Mouse (Mus musculus) common myeloid progenitor, adult 5-6 weeks (primary cell): ENCODE measurements around the gene App. TPM values are rescaled to one million over a fixed set of nuclear protein-coding genes. Genes with fewer than 3 reads are reported as not detected.

Experiments
- ATAC-seq: replicated peaks from 2 replicates; pipeline ENCODE4 v1.8.0; 2016; ENCODE audit warnings: low read depth, mild to moderate bottlenecking, moderate TSS enrichment, inconsistent platforms; ENCODE audit not compliant: poor library complexity, severe bottlenecking
- total RNA-seq: library from RNA; stranded (forward); fragments of 200-1000, 187-1606 nt; gene quantifications from 2 replicates; pipeline ENCODE4 v1.2.3, GENCODE M21; 2017

Gene App
- total RNA-seq, 1 experiment from 2014 or later: 16.1 TPM

- ATAC-seq: no peak
Observed at GRCm38 (mm10) chr16:85037969-85038644, 135.5 kb downstream of the App start.

- ATAC-seq: no peak
Observed at GRCm38 (mm10) chr16:85035815-85036214, 137.8 kb downstream of the App start.

GRCm38 (mm10) chr16:85033747-85034146 lies 139.8 kb downstream of the App start:
- no peak for ATAC-seq

GRCm38 (mm10) chr16:85030810-85031209 lies 142.8 kb downstream of the App start:
- no peak for ATAC-seq

GRCm38 (mm10) chr16:85028396-85028795 lies 145.2 kb downstream of the App start:
- no peak for ATAC-seq

- no peak for ATAC-seq
Observed at GRCm38 (mm10) chr16:85024706-85025105, 148.9 kb downstream of the App start.

- ATAC-seq: no peak
Observed at GRCm38 (mm10) chr16:85023106-85023505, 150.5 kb downstream of the App start.

- ATAC-seq: no peak
Observed at GRCm38 (mm10) chr16:85020696-85021323, 152.8 kb downstream of the App start.

- ATAC-seq: no peak
Observed at GRCm38 (mm10) chr16:85019273-85019672, 154.3 kb downstream of the App start.

GRCm38 (mm10) chr16:85017845-85018244 lies 155.7 kb downstream of the App start:
- no peak for ATAC-seq

- 0 out of 2 replicates have a peak, but pooled peaks have one; percentile 50 for ATAC-seq
Observed at GRCm38 (mm10) chr16:85012695-85013094, 160.9 kb downstream of the App start.

- no peak for ATAC-seq
Observed at GRCm38 (mm10) chr16:85012172-85012571, 161.4 kb downstream of the App start.

GRCm38 (mm10) chr16:85010651-85011050 lies 162.9 kb downstream of the App start:
- no peak for ATAC-seq

- ATAC-seq: no peak
Observed at GRCm38 (mm10) chr16:85008866-85009645, 164.5 kb downstream of the App start.

GRCm38 (mm10) chr16:85001939-85002556 lies 171.5 kb downstream of the App start:
- no peak for ATAC-seq

GRCm38 (mm10) chr16:85000304-85000703 lies 173.3 kb downstream of the App start:
- ATAC-seq: peak; percentile 88

- no peak for ATAC-seq
Observed at GRCm38 (mm10) chr16:84997551-84997950, 176.0 kb downstream of the App start.

GRCm38 (mm10) chr16:84995441-84995867 lies 178.1 kb downstream of the App start:
- no peak for ATAC-seq

- peak; percentile 55 for ATAC-seq
Observed at GRCm38 (mm10) chr16:84992888-84993287, 180.7 kb downstream of the App start.

- no peak for ATAC-seq
Observed at GRCm38 (mm10) chr16:84991011-84991410, 182.6 kb downstream of the App start.

GRCm38 (mm10) chr16:84989938-84990337 lies 183.6 kb downstream of the App start:
- peak; percentile 76 for ATAC-seq
